Mouse (Mus musculus) neural tube, embryonic 14.5 days (tissue): Measurements from ENCODE around the gene Qrsl1. TPM values are rescaled to one million over a fixed set of nuclear protein-coding genes. Genes with fewer than 3 reads are reported as not detected.

Source experiments
- ATAC-seq: fragments of 200-750 bp; cut with Nextera tagmentation; 2 replicates; pipeline ENCODE4 v1.8.0; 2017; ENCODE audit warnings: low read depth, mild to moderate bottlenecking, moderate TSS enrichment, moderate library complexity
- H3K27ac ChIP-seq: fragments of 300-500 bp; sonication (generic); 2 replicates; pipeline ENCODE4 v1.5.1; 2014; ENCODE audit warnings: low read depth, mild to moderate bottlenecking, control low read depth, low read length, moderate library complexity, mixed read lengths
- H3K27me3 ChIP-seq: fragments of 300-500 bp; sonication (generic); 2 replicates; pipeline ENCODE4 v1.6.1; 2014; ENCODE audit warnings: low read length; ENCODE audit not compliant: control insufficient read depth, insufficient read depth
- H3K36me3 ChIP-seq: fragments of 300-500 bp; sonication (generic); 2 replicates; pipeline ENCODE4 v1.6.1; 2014; ENCODE audit warnings: low read length, mixed read lengths; ENCODE audit not compliant: control insufficient read depth, insufficient read depth
- H3K4me1 ChIP-seq: fragments of 300-500 bp; sonication (generic); 2 replicates; pipeline ENCODE4 v1.6.1; 2014; ENCODE audit warnings: low read length; ENCODE audit not compliant: control insufficient read depth, insufficient read depth
- H3K4me2 ChIP-seq: fragments of 300-500 bp; sonication (generic); 2 replicates; pipeline ENCODE4 v1.6.1; 2014; ENCODE audit warnings: mild to moderate bottlenecking, low read depth, low read length, control low read depth
- H3K4me3 ChIP-seq: fragments of 300-500 bp; sonication (generic); 2 replicates; pipeline ENCODE4 v1.5.1; 2014; ENCODE audit warnings: low read depth, low read length, control low read depth, mixed read lengths
- H3K9ac ChIP-seq: fragments of 300-500 bp; sonication (generic); replicated peaks from 2 replicates; pipeline ENCODE4 v1.6.1; 2014; ENCODE audit warnings: low read depth, mild to moderate bottlenecking, control low read depth, low read length, mixed read lengths
- H3K9me3 ChIP-seq: fragments of 300-500 bp; sonication (generic); 2 replicates; pipeline ENCODE4 v1.6.1; 2016; ENCODE audit warnings: low read length; ENCODE audit not compliant: control insufficient read depth
- WGBS: fragments of 180-500 bp; shearing (Covaris S2); extraction: QIAGEN DNeasy Blood & Tissue Kit; methylation state at CpG from one replicate; pipeline ENCODE4 v1.1.7; 2014; 5-methylcytosine and 5-hydroxymethylcytosine counted together
- polyA plus RNA-seq: library from polyadenylated mRNA; unstranded; fragments of >200 nt; fragmentation: Nextera tagmentation; extraction: Ambion mirVana; gene quantifications from 2 replicates; pipeline ENCODE4 v1.2.1, GENCODE M21; 2014

Qrsl1 gene
- polyA plus RNA-seq, 1 experiment from 2014 or later = 26.3 TPM

GRCm38 (mm10) chr10:43916737-43917136 is 15.2 kb upstream of the Qrsl1 start:
- Histone ChIP-seq H3K9me3 (no peaks in the 10 kb centered on the region), H3K4me2 (no peak overlapping the region), H3K4me1 (no peaks in the 10 kb centered on the region), H3K36me3 (no peaks in the 10 kb centered on the region), H3K9ac (no peak overlapping the region), H3K4me3 (no peak overlapping the region), H3K27ac (no peak overlapping the region), H3K27me3 (no peaks in the 10 kb centered on the region)
- 78% methylated on average over 2 of the region's 2 CpGs for WGBS
- no peak for ATAC-seq

DNA sequence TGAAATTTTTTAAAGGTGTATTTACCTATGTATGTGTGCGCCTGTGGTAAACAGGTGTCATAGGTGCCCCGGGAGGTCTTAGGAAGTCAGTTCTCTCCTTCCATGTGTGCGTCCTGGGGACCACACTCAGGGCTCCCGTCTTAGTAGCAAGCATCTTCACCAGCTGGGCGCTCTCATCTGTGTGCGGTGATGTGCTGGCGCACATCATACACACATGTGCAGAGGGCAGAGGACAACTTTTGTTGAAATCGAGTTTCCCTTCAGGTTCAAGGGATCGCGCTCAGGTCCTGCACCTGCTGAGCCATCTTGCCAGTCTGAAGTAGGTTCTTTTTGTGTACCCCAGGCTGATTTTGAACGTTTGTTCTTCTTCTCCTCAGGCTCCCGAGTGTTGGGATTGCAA is 14.6 kb upstream of the Qrsl1 start:
- H3K4me3 ChIP-seq = no peak overlapping the region
- no peaks in the 10 kb centered on the region for H3K27me3 ChIP-seq
- no peak overlapping the region for H3K27ac ChIP-seq
- WGBS = 81% methylated on average over 12 of the region's 12 CpGs
- H3K4me2 ChIP-seq = no peak overlapping the region
- H3K9ac ChIP-seq = no peak overlapping the region
- H3K9me3 ChIP-seq = no peaks in the 10 kb centered on the region
- no peaks in the 10 kb centered on the region for H3K4me1 ChIP-seq
- no peak for ATAC-seq
- H3K36me3 ChIP-seq = no peaks in the 10 kb centered on the region

DNA sequence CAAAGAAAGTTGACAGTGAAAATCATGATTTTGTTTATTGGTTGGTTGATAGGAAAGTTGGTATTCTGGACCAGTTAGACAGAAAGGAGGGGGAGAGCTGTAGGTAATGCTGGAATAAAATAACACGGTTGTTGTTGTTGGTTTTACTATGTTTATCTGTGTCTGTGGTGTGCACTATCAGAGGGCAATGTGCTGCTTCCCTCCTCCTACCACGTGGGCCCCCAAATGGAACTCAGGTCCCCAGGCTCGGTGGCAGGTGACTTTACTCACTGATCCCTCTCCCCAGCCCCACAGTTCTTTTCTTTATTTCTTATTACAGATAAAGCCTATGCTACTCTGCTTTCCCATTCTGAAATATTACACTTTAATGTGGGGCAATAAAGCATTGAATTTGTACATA is 10.7 kb upstream of the Qrsl1 start:
- H3K4me1 ChIP-seq = no peaks in the 10 kb centered on the region
- H3K4me3 ChIP-seq = no peak overlapping the region
- H3K36me3 ChIP-seq = no peaks in the 10 kb centered on the region
- H3K9me3 ChIP-seq = no peaks in the 10 kb centered on the region
- H3K27me3 ChIP-seq = no peaks in the 10 kb centered on the region
- no peak overlapping the region for H3K4me2 ChIP-seq
- WGBS = 81% methylated on average over 3 of the region's 3 CpGs
- H3K9ac ChIP-seq = no peak overlapping the region
- ATAC-seq = no peak
- no peak overlapping the region for H3K27ac ChIP-seq

GRCm38 (mm10) chr10:43910873-43911142 is 9.3 kb upstream of the Qrsl1 start:
- H3K4me1 ChIP-seq = no peaks in the 10 kb centered on the region
- H3K27me3 ChIP-seq = no peaks in the 10 kb centered on the region
- no peak overlapping the region for H3K4me3 ChIP-seq
- H3K36me3 ChIP-seq = no peaks in the 10 kb centered on the region
- WGBS = 93% methylated on average over 8 of the region's 8 CpGs
- no peaks in the 10 kb centered on the region for H3K9me3 ChIP-seq
- no peak overlapping the region for H3K4me2 ChIP-seq
- no peak overlapping the region for H3K27ac ChIP-seq
- ATAC-seq = no peak
- no peak overlapping the region for H3K9ac ChIP-seq

- ATAC-seq = no peak
- Histone ChIP-seq H3K9me3 (no peaks in the 10 kb centered on the region), H3K4me2 (no peak overlapping the region), H3K4me1 (no peaks in the 10 kb centered on the region), H3K27me3 (no peaks in the 10 kb centered on the region), H3K36me3 (no peaks in the 10 kb centered on the region), H3K9ac (no peak overlapping the region), H3K27ac (no peak overlapping the region), H3K4me3 (no peak overlapping the region)
- 88% methylated on average over 12 of the region's 12 CpGs for WGBS
Observed at GRCm38 (mm10) chr10:43910032-43910872, 8.7 kb upstream of the Qrsl1 start.

- H3K27ac ChIP-seq = no peak overlapping the region
- no peak for ATAC-seq
- 96% methylated on average over 1 of the region's 1 CpGs for WGBS
- H3K9ac ChIP-seq = no peak overlapping the region
- H3K9me3 ChIP-seq = no peaks in the 10 kb centered on the region
- no peaks in the 10 kb centered on the region for H3K36me3 ChIP-seq
- no peak overlapping the region for H3K4me2 ChIP-seq
- H3K4me3 ChIP-seq = no peak overlapping the region
- H3K27me3 ChIP-seq = no peaks in the 10 kb centered on the region
- H3K4me1 ChIP-seq = peaks cover 8% of the 10 kb centered on the region
Observed at GRCm38 (mm10) chr10:43904569-43904968, 3.0 kb upstream of the Qrsl1 start.

GRCm38 (mm10) chr10:43900883-43901570 is 518 bp downstream of the Qrsl1 start:
- Histone ChIP-seq H3K4me2 (peak overlapping the region; percentile 66), H3K4me1 (peaks cover 8% of the 10 kb centered on the region), H3K9ac (peak overlapping the region; percentile 35), H3K27me3 (no peaks in the 10 kb centered on the region), H3K36me3 (no peaks in the 10 kb centered on the region), H3K9me3 (no peaks in the 10 kb centered on the region), H3K4me3 (peak overlapping the region; percentile 65), H3K27ac (peak overlapping the region; percentile 63; the same call in 1 of the 2 replicates)
- 9% methylated on average over 30 of the region's 30 CpGs for WGBS
- peak; percentile 73 for ATAC-seq

DNA sequence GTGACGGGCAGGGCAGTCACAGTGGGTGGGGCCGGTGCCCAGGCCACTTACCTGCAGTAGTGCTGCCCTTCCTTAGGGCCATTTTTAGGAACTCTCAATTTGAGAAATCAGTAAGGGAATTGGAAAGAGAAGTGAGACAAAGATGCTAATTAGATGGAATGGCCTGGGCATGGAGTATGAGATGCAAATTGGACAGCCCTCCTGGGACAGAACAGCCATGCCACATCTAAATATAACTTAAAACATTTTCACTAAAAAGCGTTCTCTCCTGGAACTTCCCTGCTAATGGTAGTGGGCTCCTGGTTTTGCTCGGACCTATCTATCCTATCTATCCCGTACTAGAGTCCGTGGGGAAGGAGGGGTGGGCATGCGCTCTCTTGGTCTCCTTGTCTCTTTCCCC is 3.3 kb downstream of the Qrsl1 start:
- 92% methylated on average over 7 of the region's 7 CpGs for WGBS
- no peak for ATAC-seq
- H3K36me3 ChIP-seq = peaks cover 10% of the 10 kb centered on the region; the same call in 1 of the 2 replicates
- no peak overlapping the region for H3K9ac ChIP-seq
- H3K9me3 ChIP-seq = no peaks in the 10 kb centered on the region
- H3K4me1 ChIP-seq = peaks cover 8% of the 10 kb centered on the region
- H3K4me3 ChIP-seq = no peak overlapping the region
- H3K27me3 ChIP-seq = no peaks in the 10 kb centered on the region
- H3K4me2 ChIP-seq = no peak overlapping the region
- H3K27ac ChIP-seq = no peak overlapping the region

- no peaks in the 10 kb centered on the region for H3K4me1 ChIP-seq
- no peak overlapping the region for H3K27ac ChIP-seq
- H3K9ac ChIP-seq = no peak overlapping the region
- H3K27me3 ChIP-seq = no peaks in the 10 kb centered on the region
- 96% methylated on average over 8 of the region's 8 CpGs for WGBS
- H3K4me3 ChIP-seq = no peak overlapping the region
- H3K36me3 ChIP-seq = peaks cover 13% of the 10 kb centered on the region
- H3K9me3 ChIP-seq = no peaks in the 10 kb centered on the region
- ATAC-seq = no peak
- no peak overlapping the region for H3K4me2 ChIP-seq
Observed at GRCm38 (mm10) chr10:43896065-43896464, 5.5 kb downstream of the Qrsl1 start.
